Mouse (Mus musculus): Measurements from ENCODE around the gene Pdpn. TPM values are rescaled to one million over a fixed set of nuclear protein-coding genes. Genes with fewer than 3 reads are reported as not detected.
"Not testable (repeated sequence)": the region's sequence is repeated elsewhere in the genome, so short reads cannot be mapped to it uniquely, and the experiment has no call there.

Gene Pdpn
- 64.0 and 77.5 TPM in 2 replicates for polyA plus RNA-seq (2015; fragmentation: Nextera tagmentation; extraction: Ambion mirVana)

DNA sequence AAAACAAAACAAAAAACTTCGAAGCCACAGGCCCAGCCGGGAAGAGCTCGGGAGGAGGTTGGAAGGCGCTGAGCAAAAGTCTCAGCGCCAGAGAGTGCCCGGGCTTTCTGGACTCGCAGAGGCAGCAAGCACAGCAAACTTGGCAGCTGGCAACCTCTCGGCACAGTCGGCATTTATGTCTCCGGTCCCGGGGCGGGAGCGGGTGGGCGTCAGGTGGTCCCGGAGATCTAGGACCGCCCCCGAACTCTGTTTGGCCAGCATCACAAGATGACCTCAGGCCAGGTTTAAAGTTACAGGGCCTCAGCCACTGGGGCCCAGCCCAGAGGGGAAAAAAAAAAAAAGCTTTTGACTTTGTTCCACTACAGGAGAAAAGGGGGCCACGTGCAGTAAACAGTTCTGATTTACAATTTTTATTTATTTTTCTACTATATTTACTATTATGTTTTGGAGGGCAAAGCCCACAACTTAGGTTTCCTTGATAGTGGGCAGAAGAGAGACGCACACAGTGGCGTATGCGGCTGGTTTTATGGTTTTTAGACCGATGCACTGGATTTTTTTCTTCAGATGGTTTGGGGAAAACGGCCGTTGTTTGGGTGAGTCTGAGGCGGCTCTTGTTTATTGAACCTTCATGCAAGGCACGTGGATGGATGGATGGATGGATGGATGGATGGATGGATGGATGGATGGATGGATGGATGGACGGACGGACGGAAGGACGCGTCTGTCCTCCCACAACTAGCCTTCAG, at the start of gene Pdpn:
Gene Pdpn (minus strand): TSS at position 240 of the 746 bp plus-strand sequence.
- peak; percentile 30; the same call in 1 of the 2 replicates for ATAC-seq (ENCODE audit: low read depth)
- no peaks in the 10 kb centered on the region for H3K9me3 ChIP-seq
- no peaks in the 10 kb centered on the region for H3K27me3 ChIP-seq
- H3K36me3 ChIP-seq = no peaks in the 10 kb centered on the region
- H3K9ac ChIP-seq = peak within 1 kb of the TSS; percentile 62
- peaks cover 63% of the 10 kb centered on the region for H3K4me1 ChIP-seq (replicated peaks)
- 1% methylated on average over 31 of the region's 31 CpGs for WGBS
- H3K4me3 ChIP-seq = peak within 1 kb of the TSS; percentile 43
- H3K4me2 ChIP-seq = peak within 1 kb of the TSS; percentile 60
- H3K27ac ChIP-seq (replicated peaks) = peak within 1 kb of the TSS; percentile 83

- Histone ChIP-seq H3K9me3 (no peaks in the 10 kb centered on the region), H3K27me3 (peaks cover 56% of the 10 kb centered on the region), H3K4me1 (replicated peaks) (peaks cover 20% of the 10 kb centered on the region), H3K4me3 (no peak overlapping the region), H3K36me3 (no peaks in the 10 kb centered on the region), H3K27ac (replicated peaks) (no peak overlapping the region), H3K9ac (no peak overlapping the region), H3K4me2 (no peak overlapping the region)
- no peak for ATAC-seq (ENCODE audit: low read depth)
- WGBS = 31% methylated on average over 5 of the region's 5 CpGs
Observed at GRCm38 (mm10) chr4:143348678-143349077, 49.3 kb upstream of the Pdpn start.

GRCm38 (mm10) chr4:143345491-143345890, 46.1 kb upstream of the Pdpn start:
- peaks cover 17% of the 10 kb centered on the region for H3K4me1 ChIP-seq (replicated peaks)
- not testable (repeated sequence) for ATAC-seq (ENCODE audit: low read depth); H3K36me3 ChIP-seq; H3K9me3 ChIP-seq; H3K27ac ChIP-seq (replicated peaks); H3K9ac ChIP-seq; H3K4me2 ChIP-seq; H3K4me3 ChIP-seq
- peaks cover 35% of the 10 kb centered on the region for H3K27me3 ChIP-seq
- 90% methylated on average over 5 of the region's 5 CpGs for WGBS

DNA sequence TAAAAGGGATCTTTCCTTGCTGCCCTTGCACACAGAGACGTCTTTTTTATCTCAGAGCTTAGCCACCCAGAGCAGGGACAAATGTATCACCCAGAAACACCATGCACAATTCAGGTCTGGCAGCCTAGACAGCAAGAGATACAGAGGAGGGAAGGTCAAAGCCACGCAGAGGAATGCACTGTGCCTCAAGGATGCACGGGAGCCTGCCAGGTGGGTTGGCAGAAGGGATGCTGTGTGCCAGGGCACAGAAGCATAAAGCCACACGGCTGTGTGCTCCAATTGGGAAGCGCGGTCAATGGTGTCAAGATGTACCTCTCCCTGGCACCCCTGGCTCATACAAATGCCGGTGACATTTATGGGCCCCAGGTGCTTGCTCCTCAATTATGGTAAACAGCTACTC, 42.1 kb upstream of the Pdpn start:
- ATAC-seq (ENCODE audit: low read depth) = no peak
- H3K4me1 ChIP-seq (replicated peaks) = no peaks in the 10 kb centered on the region
- 76% methylated on average over 7 of the region's 7 CpGs for WGBS

DNA sequence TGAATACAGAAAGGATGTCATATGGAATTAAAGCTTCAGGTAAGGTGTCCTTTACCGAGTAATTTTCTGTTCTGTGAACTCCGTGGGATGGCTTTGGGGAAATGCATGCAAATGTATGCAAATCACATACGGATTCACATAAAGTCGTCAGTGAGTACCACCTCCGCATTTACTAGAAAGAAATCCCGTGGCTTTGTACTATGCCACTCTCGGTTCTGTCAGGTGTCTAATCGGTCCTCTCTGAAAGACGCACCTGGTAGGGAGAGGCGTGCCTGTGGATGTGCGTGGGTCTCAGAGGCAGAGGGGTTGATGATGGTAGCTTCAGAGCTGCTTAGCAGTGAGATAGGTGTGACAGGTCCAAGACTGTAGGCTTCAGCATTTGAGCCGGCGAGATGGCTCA, 40.4 kb upstream of the Pdpn start:
- ATAC-seq (ENCODE audit: low read depth) = no peak
- 79% methylated on average over 13 of the region's 13 CpGs for WGBS
- Histone ChIP-seq H3K27me3 (no peaks in the 10 kb centered on the region), H3K27ac (replicated peaks) (no peak overlapping the region), H3K4me1 (replicated peaks) (no peaks in the 10 kb centered on the region), H3K9me3 (no peaks in the 10 kb centered on the region), H3K4me2 (no peak overlapping the region), H3K9ac (no peak overlapping the region), H3K36me3 (no peaks in the 10 kb centered on the region), H3K4me3 (no peak overlapping the region)

More for the DNA sequence above, 42.1 kb upstream of the Pdpn start:
- Histone ChIP-seq H3K36me3 (no peaks in the 10 kb centered on the region), H3K4me3 (no peak overlapping the region), H3K4me2 (no peak overlapping the region), H3K9ac (no peak overlapping the region), H3K9me3 (no peaks in the 10 kb centered on the region), H3K27ac (replicated peaks) (no peak overlapping the region), H3K27me3 (no peaks in the 10 kb centered on the region)

DNA sequence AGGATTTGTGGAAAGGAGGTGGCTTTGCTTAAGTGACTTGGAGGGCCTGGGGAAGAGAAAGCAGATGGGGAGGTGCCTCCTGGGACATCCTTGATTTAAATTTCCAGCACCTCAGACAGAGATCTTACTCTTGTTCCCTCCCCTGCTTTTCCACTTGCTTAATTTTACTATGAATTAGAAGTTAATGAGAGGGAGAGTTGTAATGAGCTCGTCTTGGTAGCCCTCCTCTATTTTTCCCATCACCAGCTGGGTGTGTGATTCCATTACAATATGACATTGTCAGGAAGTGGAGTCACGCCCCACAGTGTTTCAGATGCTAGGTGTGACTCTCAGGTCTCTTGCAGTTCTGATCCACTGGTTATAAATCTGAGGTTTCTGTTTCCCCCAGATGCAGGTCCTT, 36.7 kb upstream of the Pdpn start:
- no peak overlapping the region for H3K27ac ChIP-seq (replicated peaks)
- no peaks in the 10 kb centered on the region for H3K27me3 ChIP-seq
- no peak overlapping the region for H3K9ac ChIP-seq
- no peak overlapping the region for H3K4me2 ChIP-seq
- H3K4me1 ChIP-seq (replicated peaks) = no peaks in the 10 kb centered on the region
- 38% methylated on average over 2 of the region's 2 CpGs for WGBS
- H3K9me3 ChIP-seq = no peaks in the 10 kb centered on the region
- no peaks in the 10 kb centered on the region for H3K36me3 ChIP-seq
- no peak overlapping the region for H3K4me3 ChIP-seq
- no peak for ATAC-seq (ENCODE audit: low read depth)

GRCm38 (mm10) chr4:143334995-143335394, 35.6 kb upstream of the Pdpn start:
- H3K9ac ChIP-seq = no peak overlapping the region
- no peak overlapping the region for H3K4me2 ChIP-seq
- H3K36me3 ChIP-seq = no peaks in the 10 kb centered on the region
- H3K27me3 ChIP-seq = no peaks in the 10 kb centered on the region
- ATAC-seq (ENCODE audit: low read depth) = no peak
- peaks cover 5% of the 10 kb centered on the region; the same call in 1 of the 2 replicates for H3K4me1 ChIP-seq (replicated peaks)
- WGBS = 88% methylated on average over 17 of the region's 17 CpGs
- H3K27ac ChIP-seq (replicated peaks) = no peak overlapping the region
- no peaks in the 10 kb centered on the region for H3K9me3 ChIP-seq
- no peak overlapping the region for H3K4me3 ChIP-seq

GRCm38 (mm10) chr4:143334145-143334544, 34.8 kb upstream of the Pdpn start:
- Histone ChIP-seq H3K9me3 (no peaks in the 10 kb centered on the region), H3K9ac (no peak overlapping the region), H3K4me3 (no peak overlapping the region), H3K27me3 (no peaks in the 10 kb centered on the region), H3K4me2 (no peak overlapping the region), H3K4me1 (replicated peaks) (peaks cover 5% of the 10 kb centered on the region; the same call in 1 of the 2 replicates), H3K36me3 (no peaks in the 10 kb centered on the region), H3K27ac (replicated peaks) (no peak overlapping the region)
- no peak for ATAC-seq (ENCODE audit: low read depth)
- 44% methylated on average over 5 of the region's 5 CpGs for WGBS

GRCm38 (mm10) chr4:143331787-143332186, 32.4 kb upstream of the Pdpn start:
- 43% methylated on average over 1 of the region's 1 CpGs for WGBS
- H3K4me1 ChIP-seq (replicated peaks) = peaks cover 5% of the 10 kb centered on the region; the same call in 1 of the 2 replicates
- H3K4me2 ChIP-seq = no peak overlapping the region
- ATAC-seq (ENCODE audit: low read depth) = no peak
- no peak overlapping the region for H3K9ac ChIP-seq
- H3K27ac ChIP-seq (replicated peaks) = no peak overlapping the region
- H3K9me3 ChIP-seq = no peaks in the 10 kb centered on the region
- H3K36me3 ChIP-seq = no peaks in the 10 kb centered on the region
- H3K27me3 ChIP-seq = no peaks in the 10 kb centered on the region
- no peak overlapping the region for H3K4me3 ChIP-seq

GRCm38 (mm10) chr4:143330566-143330965, 31.2 kb upstream of the Pdpn start:
- H3K4me2 ChIP-seq = no peak overlapping the region
- H3K27ac ChIP-seq (replicated peaks) = no peak overlapping the region
- H3K36me3 ChIP-seq = no peaks in the 10 kb centered on the region
- ATAC-seq (ENCODE audit: low read depth) = no peak
- no peaks in the 10 kb centered on the region for H3K27me3 ChIP-seq
- no peak overlapping the region for H3K4me3 ChIP-seq
- WGBS = 55% methylated on average over 9 of the region's 9 CpGs
- peaks cover 5% of the 10 kb centered on the region; the same call in 1 of the 2 replicates for H3K4me1 ChIP-seq (replicated peaks)
- H3K9ac ChIP-seq = 0 out of 2 replicates have a peak overlapping the region, but pooled peaks have one; percentile 22
- H3K9me3 ChIP-seq = no peaks in the 10 kb centered on the region

GRCm38 (mm10) chr4:143325625-143325941, 26.2 kb upstream of the Pdpn start:
- WGBS = 2% methylated on average over 10 of the region's 10 CpGs
- peak overlapping the region; percentile 76; the same call in 1 of the 2 replicates for H3K27ac ChIP-seq (replicated peaks)
- peak overlapping the region; percentile 64 for H3K9ac ChIP-seq
- peak; percentile 52; the same call in 1 of the 2 replicates for ATAC-seq (ENCODE audit: low read depth)
- no peaks in the 10 kb centered on the region for H3K9me3 ChIP-seq
- no peaks in the 10 kb centered on the region for H3K27me3 ChIP-seq
- peaks cover 13% of the 10 kb centered on the region for H3K4me1 ChIP-seq (replicated peaks)
- H3K36me3 ChIP-seq = no peaks in the 10 kb centered on the region
- H3K4me3 ChIP-seq = peak overlapping the region; percentile 31
- peak overlapping the region; percentile 58 for H3K4me2 ChIP-seq

DNA sequence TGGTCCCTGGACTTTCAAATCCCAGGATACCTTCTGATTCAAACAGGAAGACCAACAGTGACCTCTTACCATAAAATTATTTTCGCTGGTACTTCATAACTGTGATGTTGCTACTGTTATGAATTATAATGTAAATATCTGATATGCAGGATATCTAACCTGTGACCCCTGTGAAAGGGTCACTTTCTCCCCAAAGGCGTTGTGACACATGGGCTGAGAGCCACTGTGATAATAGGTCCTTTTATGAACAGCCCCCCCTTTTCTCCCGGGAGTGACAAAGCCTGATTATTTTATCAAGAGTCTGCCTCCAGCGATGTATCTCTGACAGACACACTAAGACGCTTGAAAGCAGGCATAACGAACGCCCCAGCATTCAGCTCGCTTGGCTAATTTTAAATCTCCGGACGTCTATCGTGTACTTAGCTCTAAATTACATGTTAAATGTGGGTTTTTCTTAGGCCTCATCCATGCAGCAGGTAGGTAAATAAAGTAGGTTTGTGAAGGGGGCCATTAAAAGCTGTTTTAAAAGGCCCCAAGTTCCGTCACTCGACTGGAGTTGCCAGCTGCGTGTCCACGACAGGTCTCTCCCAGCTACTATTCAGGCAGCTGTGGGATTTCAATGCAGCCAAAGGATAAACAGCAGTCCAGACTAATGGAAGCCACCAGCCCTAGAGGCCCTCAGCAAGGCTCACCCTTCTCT, 25.7 kb upstream of the Pdpn start:
- peak; percentile 54; the same call in 1 of the 2 replicates for ATAC-seq (ENCODE audit: low read depth)
- H3K9ac ChIP-seq = peak overlapping the region; percentile 64

More for the DNA sequence above, 25.7 kb upstream of the Pdpn start:
- 5% methylated on average over 15 of the region's 15 CpGs for WGBS
- no peaks in the 10 kb centered on the region for H3K27me3 ChIP-seq
- no peaks in the 10 kb centered on the region for H3K9me3 ChIP-seq
- peak overlapping the region; percentile 76 for H3K27ac ChIP-seq (replicated peaks)
- H3K4me2 ChIP-seq = peak overlapping the region; percentile 58
- peaks cover 10% of the 10 kb centered on the region for H3K4me1 ChIP-seq (replicated peaks)
- H3K36me3 ChIP-seq = no peaks in the 10 kb centered on the region
- peak overlapping the region; percentile 31 for H3K4me3 ChIP-seq
